Mouse (Mus musculus) right cerebral cortex, postnatal 36 days (tissue): ENCODE measurements around the gene Gm2832.
"Not testable (repeated sequence)": the region's sequence is repeated elsewhere in the genome, so short reads cannot be mapped to it uniquely, and the experiment has no call there.

Experiments used
- DNase-seq, 2 experiments: peaks; one replicate each; pipeline ENCODE4 v3.0.0; 2022; ENCODE audit warnings: low spot score in 2 of 2, mixed read lengths in 1 of 2

Gm2832 gene

GRCm38 (mm10) chr14:41278505-41278904, at the start of gene Gm2832:
TSS of gene Gm2832 (plus strand) at chr14:41278805.
- not testable (repeated sequence) for DNase-seq

DNA sequence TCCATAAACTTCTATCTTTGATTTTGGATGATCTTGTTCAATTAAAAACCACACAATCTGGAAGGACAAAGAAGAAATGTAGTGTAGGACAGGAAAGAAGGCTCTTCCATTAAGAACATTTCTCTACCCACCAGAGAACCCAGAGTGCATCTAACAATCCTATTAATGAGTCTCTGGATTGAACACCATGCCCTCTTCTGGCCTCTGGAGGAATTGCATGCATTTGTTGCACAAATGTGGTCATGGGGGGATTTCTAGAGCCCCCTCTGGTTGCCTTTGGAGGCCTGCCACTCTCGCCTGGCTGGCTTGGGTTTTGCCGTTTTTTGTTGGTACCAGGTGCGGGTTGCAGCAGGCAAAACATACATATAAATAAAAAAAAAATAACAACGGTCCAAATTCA, 15.3 kb upstream of the Gm2832 start:
- DNase-seq = peak; percentile 44 to 45

- DNase-seq = peak; percentile 44 to 52
These were observed 14.5 kb upstream of the Gm2832 start for GRCm38 (mm10) chr14:41263853-41264755.

GRCm38 (mm10) chr14:41264756-41265566, 13.6 kb upstream of the Gm2832 start:
- DNase-seq = peak; percentile 56 to 61

DNA sequence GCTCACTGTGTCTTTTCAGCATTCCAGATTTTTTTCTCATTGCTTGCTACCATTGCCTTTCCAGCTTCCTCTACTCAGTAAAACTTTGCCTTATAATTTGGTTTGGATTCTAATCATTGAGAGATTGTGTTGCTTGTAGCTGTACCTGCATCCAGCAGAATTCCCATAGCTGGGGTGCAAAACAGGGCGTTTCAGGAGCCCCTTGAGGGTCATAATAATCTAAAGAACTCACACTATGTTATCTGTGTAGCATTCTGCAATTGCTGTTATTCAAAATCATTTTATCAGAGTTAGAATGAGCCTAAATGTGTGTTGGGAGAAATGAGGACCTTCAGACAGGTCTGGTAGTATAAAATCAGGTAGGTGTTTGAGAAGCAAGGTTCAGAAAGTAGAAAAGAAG, 7.4 kb downstream of the Gm2832 start:
- DNase-seq = not testable (repeated sequence)
